Mouse (Mus musculus) limb, embryonic 12.5 days (tissue): ENCODE results near the gene Smyd5. TPM values are rescaled to one million over a fixed set of nuclear protein-coding genes. Genes with fewer than 3 reads are reported as not detected.

Source experiments
- polyA plus RNA-seq: library from polyadenylated mRNA; unstranded; fragments of >200 nt; fragmentation: Nextera tagmentation; extraction: Ambion mirVana; gene quantifications from 2 replicates; pipeline ENCODE4 v1.2.1, GENCODE M21; 2016

The Smyd5 gene
- polyA plus RNA-seq, 1 experiment from 2014 or later = 66.2 TPM

Other genes with a start within 250 kb of the Smyd5 start
- gene Emx1, start 244.6 kb upstream of the Smyd5 start, polyA plus RNA-seq = 1.5 TPM in 2 replicates
- gene Sfxn5, start 98.6 kb upstream of the Smyd5 start, polyA plus RNA-seq = 8.3 and 10.2 TPM in 2 replicates
- 9.8 and 11.4 TPM in 2 replicates for gene Rab11fip5, start 57.4 kb upstream of the Smyd5 start, polyA plus RNA-seq
- not detected in 2 replicates for gene Noto, start 8.1 kb upstream of the Smyd5 start, polyA plus RNA-seq
- 557 and 572 TPM in 2 replicates for gene Cct7, start 19.5 kb downstream of the Smyd5 start, polyA plus RNA-seq
- gene Pradc1, start 20.0 kb downstream of the Smyd5 start, polyA plus RNA-seq = 25.7 and 31.4 TPM in 2 replicates
- 1.9 and 2.0 TPM in 2 replicates for gene Fbxo41, start 71.0 kb downstream of the Smyd5 start, polyA plus RNA-seq
- not detected in 2 replicates for gene Egr4, start 81.6 kb downstream of the Smyd5 start, polyA plus RNA-seq
- 9.0 and 10.3 TPM in 2 replicates for gene Alms1, start 155.5 kb downstream of the Smyd5 start, polyA plus RNA-seq